Comparison of ENCODE assay signal across 9 mouse cellular contexts in genomic region chr9:49246839-49247238, GRCm38 (mm10). TPM values are rescaled to one million over a fixed set of nuclear protein-coding genes. Genes with fewer than 3 reads are reported as not detected.
DNase-seq lines count a peak whose midpoint lies in the region; ATAC-seq and TF ChIP-seq lines count a peak whose summit lies in the region.
"Had no signal": no experiment of that assay in that cellular context is flagged by ENCODE, and none has a peak within 500 bp of the region (broad histone marks: within the 10 kb centered on the region; RNA-seq: fewer than 3 reads in every experiment).

No protein-coding gene starts in this region.

- H3K4me3 ChIP-seq in kidney, embryonic 16.5 days (ENCODE audit: low read length): no peak overlapping the region
- no peak overlapping the region for H3K4me3 ChIP-seq in lung, embryonic 14.5 days (ENCODE audit: low read depth, low read length)
- no peak overlapping the region for H3K4me3 ChIP-seq in stomach, postnatal 0 days (ENCODE audit: low read depth, low read length)
- H3K4me3 ChIP-seq: erythroblast, embryonic 14.5 days had no signal

- no peaks in the 10 kb centered on the region for H3K27me3 ChIP-seq in kidney, embryonic 16.5 days (ENCODE audit: insufficient read depth, low read length)
- H3K27me3 ChIP-seq in lung, embryonic 14.5 days (ENCODE audit: insufficient read depth, low read length): no peaks in the 10 kb centered on the region
- no peaks in the 10 kb centered on the region for H3K27me3 ChIP-seq in stomach, postnatal 0 days (ENCODE audit: control insufficient read depth, insufficient read depth, low read length)

- TF ChIP-seq EP300 in stomach, postnatal 0 days (optimal IDR thresholded peaks at IDR 0.05): no peak

- ATAC-seq in kidney, embryonic 16.5 days (ENCODE audit: low FRiP score, low TSS enrichment): no peak
- ATAC-seq in lung, embryonic 14.5 days (ENCODE audit: insufficient read depth): no peak
- ATAC-seq in stomach, postnatal 0 days (ENCODE audit: low FRiP score, low TSS enrichment): no peak
- ATAC-seq in erythroid progenitor cell, adult 5-6 weeks (replicated peaks; ENCODE audit: low FRiP score, poor library complexity, severe bottlenecking): no peak

- 30% methylated on average over 7 of the region's 7 CpGs for WGBS in kidney, embryonic 16.5 days
- 25% methylated on average over 7 of the region's 7 CpGs for WGBS in large intestine, adult 2 months
- 25% methylated on average over 7 of the region's 7 CpGs for WGBS in lung, embryonic 14.5 days
- 39% methylated on average over 7 of the region's 7 CpGs for WGBS in stomach, postnatal 0 days

- peak; percentile 28 for DNase-seq in kidney, adult 11 months
- peak; percentile 33 for DNase-seq in adrenal gland, adult 8-10 months
- peak; percentile 37 for DNase-seq in embryo, embryonic 9.5 days (ENCODE audit: extremely low spot score)
- DNase-seq in large intestine, adult 2 months (ENCODE audit: low read depth, low spot score): peak; percentile 3
- DNase-seq in lung, embryonic 14.5 days: peak; percentile 81
- DNase-seq in stomach, postnatal 0 days (ENCODE audit: low spot score): peak; percentile 58

- H3K27ac ChIP-seq in kidney, embryonic 16.5 days (ENCODE audit: low read length): no peak overlapping the region
- no peak overlapping the region for H3K27ac ChIP-seq in lung, embryonic 14.5 days (ENCODE audit: low read depth)
- no peak overlapping the region for H3K27ac ChIP-seq in stomach, postnatal 0 days (replicated peaks)

- no peaks in the 10 kb centered on the region for H3K36me3 ChIP-seq in kidney, embryonic 16.5 days (ENCODE audit: insufficient read depth, low read length)
- no peaks in the 10 kb centered on the region for H3K36me3 ChIP-seq in lung, embryonic 14.5 days (ENCODE audit: insufficient read depth)
- no peaks in the 10 kb centered on the region for H3K36me3 ChIP-seq in stomach, postnatal 0 days (ENCODE audit: control insufficient read depth, insufficient read depth, low read length)

- H3K9me3 ChIP-seq in kidney, embryonic 16.5 days (ENCODE audit: low read length): no peaks in the 10 kb centered on the region
- no peaks in the 10 kb centered on the region for H3K9me3 ChIP-seq in lung, embryonic 14.5 days (ENCODE audit: low read depth, low read length)
- H3K9me3 ChIP-seq in stomach, postnatal 0 days (ENCODE audit: control insufficient read depth, low read length): no peaks in the 10 kb centered on the region

- no peak overlapping the region for H3K4me2 ChIP-seq in kidney, embryonic 16.5 days (replicated peaks; ENCODE audit: low read depth, low read length)
- no peak overlapping the region for H3K4me2 ChIP-seq in lung, embryonic 14.5 days
- H3K4me2 ChIP-seq in stomach, postnatal 0 days (replicated peaks; ENCODE audit: low read depth): no peak overlapping the region

- TF ChIP-seq CTCF in lung, embryonic 14.5 days (IDR thresholded peaks at IDR 0.05; ENCODE audit: low read depth): peak; percentile 71
- peak; percentile 74 for TF ChIP-seq CTCF in stomach, postnatal 0 days (IDR thresholded peaks at IDR 0.05; ENCODE audit: low read depth)

- H3K9ac ChIP-seq in kidney, embryonic 16.5 days (replicated peaks; ENCODE audit: low read length): no peak overlapping the region
- no peak overlapping the region for H3K9ac ChIP-seq in lung, embryonic 14.5 days
- H3K9ac ChIP-seq in stomach, postnatal 0 days (ENCODE audit: low read length): no peak overlapping the region

- H3K4me1 ChIP-seq in kidney, embryonic 16.5 days (ENCODE audit: insufficient read depth, low read length): no peaks in the 10 kb centered on the region
- no peaks in the 10 kb centered on the region for H3K4me1 ChIP-seq in lung, embryonic 14.5 days (ENCODE audit: insufficient read depth)
- no peaks in the 10 kb centered on the region for H3K4me1 ChIP-seq in stomach, postnatal 0 days (replicated peaks; ENCODE audit: control insufficient read depth, insufficient read depth)

RNA-seq across cellular contexts. Expression of gene Gm4894, which starts 3.5 kb away (rescaled TPM):
- polyA plus RNA-seq in kidney, embryonic 16.5 days (2015; fragmentation: Nextera tagmentation; extraction: Ambion mirVana): not detected in 2 replicates
- not detected for total RNA-seq in adrenal gland, adult 8-10 months (2022)
- polyA plus RNA-seq in large intestine, adult 2 months (2012; rRNA removed): not detected in 2 replicates
- polyA plus RNA-seq in lung, embryonic 14.5 days (2014; fragmentation: Nextera tagmentation; extraction: Ambion mirVana): not detected in 2 replicates
- polyA plus RNA-seq in stomach, postnatal 0 days (2015; fragmentation: Nextera tagmentation; extraction: Ambion mirVana): not detected in 2 replicates
- 1.8 TPM in 1 of 2 replicates, not detected in the other for total RNA-seq in erythroid progenitor cell, adult 5-6 weeks (2015; ENCODE audit: low replicate concordance)
- total RNA-seq in erythroid progenitor cell, adult 5-6 weeks (2017; ENCODE audit: low replicate concordance): not detected in 2 replicates
- polyA plus RNA-seq: erythroblast, embryonic 14.5 days had no signal

Comparison
In these comparisons a context has a peak if more than half of its experiments do, and no peak if none do; other contexts are left out.
1. DNase-seq: peak in every context shown above with its lines; median percentile 81 in lung, embryonic 14.5 days; 58 in stomach, postnatal 0 days; 37 in embryo, embryonic 9.5 days; 33 in adrenal gland, adult 8-10 months; 28 in kidney, adult 11 months; 3 in large intestine, adult 2 months.